Mouse (Mus musculus): Measurements from ENCODE around the gene Barhl2.

DNA sequence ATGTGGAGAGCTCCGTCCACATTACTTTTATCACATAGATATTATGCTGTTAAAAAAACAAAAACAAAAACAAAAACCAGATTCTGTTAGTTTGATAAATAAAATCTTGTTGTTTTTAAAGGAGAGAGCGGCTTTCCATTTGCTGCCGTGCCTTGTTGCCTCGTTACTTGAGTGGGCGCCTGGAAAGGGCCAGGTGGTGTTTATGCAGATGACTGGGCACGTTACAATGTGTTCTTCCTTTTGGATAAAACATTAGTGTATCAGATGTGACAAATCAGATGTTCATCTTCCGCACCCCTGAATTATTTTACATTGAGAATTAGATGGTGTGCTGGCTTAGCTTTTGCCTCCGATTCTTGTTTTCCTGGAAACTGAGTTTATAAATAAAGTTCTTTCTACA lies 37.1 kb downstream of the Barhl2 start:
- TF ChIP-seq POLR2A (IDR thresholded peaks at IDR 0.05; ENCODE audit: low read depth, low read length): no peak
- TF ChIP-seq CTCF (conservative IDR thresholded peaks at IDR 0.05; ENCODE audit: insufficient read depth, insufficient read length, low read depth, low read length): no peak

Measured in kidney, adult 2 months (tissue).